Comparison of ENCODE assay signal across 10 mouse cellular contexts in the genomic region with DNA sequence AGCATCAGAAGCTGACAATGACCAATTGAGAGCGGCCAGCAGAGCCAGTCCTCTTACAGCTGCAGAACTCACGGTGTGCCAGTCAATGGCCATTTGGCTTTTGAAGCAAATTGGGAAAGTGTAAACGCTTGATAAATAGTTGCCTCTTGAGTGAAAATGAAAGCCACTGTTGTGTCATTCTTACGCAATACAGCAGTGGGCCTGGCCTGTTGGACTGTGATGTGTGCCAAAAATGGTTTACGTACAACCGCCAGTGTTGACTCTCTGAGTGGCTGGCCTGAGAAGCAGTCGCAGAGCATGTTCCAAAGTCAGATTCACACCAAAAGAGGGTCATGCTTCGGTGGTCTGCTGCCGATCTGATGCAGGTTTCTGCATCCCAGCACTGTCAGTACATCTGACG. TPM values are rescaled to one million over a fixed set of nuclear protein-coding genes. Genes with fewer than 3 reads are reported as not detected.
DNase-seq lines count a peak whose midpoint lies in the region; ATAC-seq lines count a peak whose summit lies in the region.
"Had no signal": no experiment of that assay in that cellular context is flagged by ENCODE, and none has a peak within 500 bp of the region (broad histone marks: within the 10 kb centered on the region; RNA-seq: fewer than 3 reads in every experiment).

No protein-coding gene starts in this region.

- H3K4me1 ChIP-seq in heart, embryonic 10.5 days: peaks cover 36% of the 10 kb centered on the region
- H3K4me1 ChIP-seq in megakaryocyte, embryonic 14.5 days: peaks cover 76% of the 10 kb centered on the region

- H3K27ac ChIP-seq in heart, embryonic 10.5 days: no peak overlapping the region
- H3K27ac ChIP-seq: heart, embryonic 15.5 days had no signal

- peaks cover 6% of the 10 kb centered on the region; the same call in 1 of the 2 replicates for H3K36me3 ChIP-seq in heart, embryonic 10.5 days
- peaks cover 56% of the 10 kb centered on the region for H3K36me3 ChIP-seq in megakaryocyte, embryonic 14.5 days (replicated peaks; ENCODE audit: low read length)
- H3K36me3 ChIP-seq: heart, embryonic 15.5 days had no signal

- intact Hi-C loops in heart, postnatal 25 days (cut with DNase I): no loop called here

- no peaks in the 10 kb centered on the region for H3K27me3 ChIP-seq in heart, embryonic 10.5 days (ENCODE audit: insufficient read depth, poor library complexity, severe bottlenecking)
- no peaks in the 10 kb centered on the region for H3K27me3 ChIP-seq in megakaryocyte, embryonic 14.5 days (replicated peaks)
- H3K27me3 ChIP-seq: heart, embryonic 15.5 days had no signal

- peak; percentile 4 for DNase-seq in heart, postnatal 25 days (ENCODE audit: low spot score)
- DNase-seq in heart, embryonic 10.5 days (ENCODE audit: low spot score): no peak
- peak; percentile 59 for DNase-seq in Muller cell, postnatal 12 days (ENCODE audit: inconsistent ontology term)
- no peak for DNase-seq in cerebellum, adult 8-10 months
- no peak for DNase-seq in testis, postnatal 14 days (ENCODE audit: low spot score)
- DNase-seq: thymus, postnatal 4 days had no signal

- ATAC-seq in granulocyte monocyte progenitor cell, adult 5-6 weeks (replicated peaks; ENCODE audit: poor library complexity, severe bottlenecking): peak; percentile 76
- no peak for ATAC-seq in erythroid progenitor cell, adult 5-6 weeks (replicated peaks; ENCODE audit: low FRiP score, poor library complexity, severe bottlenecking)

- no peaks in the 10 kb centered on the region for H3K9me3 ChIP-seq in heart, embryonic 10.5 days
- H3K9me3 ChIP-seq in megakaryocyte, embryonic 14.5 days: no peaks in the 10 kb centered on the region
- H3K9me3 ChIP-seq: heart, embryonic 15.5 days had no signal

- whole genome bisulfite sequencing in heart, embryonic 10.5 days: 86% methylated on average over 10 of the region's 10 CpGs

- H3K4me3 ChIP-seq in heart, embryonic 10.5 days: no peak overlapping the region
- peak overlapping the region; percentile 54 for H3K4me3 ChIP-seq in megakaryocyte, embryonic 14.5 days (replicated peaks)
- H3K4me3 ChIP-seq: heart, embryonic 15.5 days had no signal

RNA-seq across cellular contexts. Expression of gene Cdk8, which starts 17.7 kb away (rescaled TPM):
- 10 to 100 TPM; 15.5 to 18.9 TPM for total RNA-seq in heart, postnatal 25 days (2021)
- polyA plus RNA-seq in heart, embryonic 10.5 days (2016; fragmentation: Nextera tagmentation; extraction: Ambion mirVana): 14.2 and 19.6 TPM in 2 replicates
- total RNA-seq in granulocyte monocyte progenitor cell, adult 5-6 weeks (2014; fragmentation: Nextera tagmentation): 36.1 and 56.1 TPM in 2 replicates
- 43.8 and 49.3 TPM in 2 replicates for total RNA-seq in granulocyte monocyte progenitor cell, adult 5-6 weeks (2017)
- 6.7 and 13.7 TPM in 2 replicates for polyA plus RNA-seq in megakaryocyte, embryonic 14.5 days (2012; ENCODE audit: insufficient read depth, low replicate concordance)
- 74.2 and 103 TPM in 2 replicates for total RNA-seq in erythroid progenitor cell, adult 5-6 weeks (2015; ENCODE audit: low replicate concordance)
- total RNA-seq in erythroid progenitor cell, adult 5-6 weeks (2017; ENCODE audit: low replicate concordance): 72.0 and 97.0 TPM in 2 replicates

RNA-seq across cellular contexts. Expression of gene Rnf6, which starts 27.4 kb away (rescaled TPM):
- total RNA-seq in heart, postnatal 25 days (2021): 10 to 100 TPM; 36.8 to 40.5 TPM
- 41.1 and 41.2 TPM in 2 replicates for polyA plus RNA-seq in heart, embryonic 10.5 days (2016; fragmentation: Nextera tagmentation; extraction: Ambion mirVana)
- 23.8 and 24.0 TPM in 2 replicates for total RNA-seq in granulocyte monocyte progenitor cell, adult 5-6 weeks (2014; fragmentation: Nextera tagmentation)
- total RNA-seq in granulocyte monocyte progenitor cell, adult 5-6 weeks (2017): 34.7 and 38.5 TPM in 2 replicates
- polyA plus RNA-seq in megakaryocyte, embryonic 14.5 days (2012; ENCODE audit: insufficient read depth, low replicate concordance): 8.2 and 8.3 TPM in 2 replicates
- total RNA-seq in erythroid progenitor cell, adult 5-6 weeks (2015; ENCODE audit: low replicate concordance): 23.4 and 24.3 TPM in 2 replicates
- 25.0 and 58.8 TPM in 2 replicates for total RNA-seq in erythroid progenitor cell, adult 5-6 weeks (2017; ENCODE audit: low replicate concordance)

Comparison
In these comparisons a context has a peak if more than half of its experiments do, and no peak if none do; other contexts are left out.
1. DNase-seq: peak in heart, postnatal 25 days (single experiment) and Muller cell, postnatal 12 days (single experiment); none in heart, embryonic 10.5 days (single experiment), cerebellum, adult 8-10 months (single experiment) and testis, postnatal 14 days (single experiment).